Mouse (Mus musculus) forebrain, embryonic 14.5 days (tissue): Measurements from ENCODE around the gene Csnk2a1. TPM values are rescaled to one million over a fixed set of nuclear protein-coding genes. Genes with fewer than 3 reads are reported as not detected.

ENCODE experiments used
- ATAC-seq: fragments of 200-750 bp; cut with Nextera tagmentation; 2 replicates; pipeline ENCODE4 v1.8.0; 2017; ENCODE audit warnings: mild to moderate bottlenecking, moderate library complexity
- DNase-seq: peaks from one replicate; pipeline ENCODE4 v3.0.0-alpha.2; 2015; ENCODE audit warnings: low spot score
- H3K27ac ChIP-seq: fragments of 300-500 bp; sonication (generic); 2 replicates; pipeline ENCODE4 v1.5.1; 2014; ENCODE audit warnings: low read depth, mild to moderate bottlenecking, control low read depth, low read length, moderate library complexity
- H3K27me3 ChIP-seq: fragments of 300-500 bp; sonication (generic); replicated peaks from 2 replicates; pipeline ENCODE4 v1.6.1; 2014; ENCODE audit warnings: low read length, control low read depth, mixed read lengths; ENCODE audit not compliant: control insufficient read depth, insufficient read depth
- H3K36me3 ChIP-seq: fragments of 300-500 bp; sonication (generic); 2 replicates; pipeline ENCODE4 v1.6.1; 2014; ENCODE audit warnings: low read length, control low read depth; ENCODE audit not compliant: control insufficient read depth, insufficient read depth
- H3K4me1 ChIP-seq: fragments of 300-500 bp; sonication (generic); 2 replicates; pipeline ENCODE4 v1.6.1; 2014; ENCODE audit warnings: antibody characterized with exemption, low read length, control low read depth; ENCODE audit not compliant: control insufficient read depth, insufficient read depth
- H3K4me2 ChIP-seq: fragments of 300-500 bp; sonication (generic); 2 replicates; pipeline ENCODE4 v1.6.1; 2014; ENCODE audit warnings: mild to moderate bottlenecking, control low read depth, low read length
- H3K4me3 ChIP-seq: fragments of 300-500 bp; sonication (generic); 2 replicates; pipeline ENCODE4 v1.5.1; 2014; ENCODE audit warnings: low read depth, low read length, control low read depth
- H3K9ac ChIP-seq: fragments of 300-500 bp; sonication (generic); 2 replicates; pipeline ENCODE4 v1.6.1; 2014; ENCODE audit warnings: mild to moderate bottlenecking, low read length, control low read depth, moderate library complexity
- H3K9me3 ChIP-seq: fragments of 300-500 bp; sonication (generic); replicated peaks from 2 replicates; pipeline ENCODE4 v1.6.1; 2016; ENCODE audit warnings: low read length, control low read depth, mixed read lengths; ENCODE audit not compliant: control insufficient read depth
- WGBS: fragments of 180-500 bp; shearing (Covaris S2); extraction: QIAGEN DNeasy Blood & Tissue Kit; methylation state at CpG from one replicate; pipeline ENCODE4 v1.1.7; 2014; 5-methylcytosine and 5-hydroxymethylcytosine counted together
- polyA plus RNA-seq: library from polyadenylated mRNA; unstranded; fragments of >200 nt; fragmentation: Nextera tagmentation; extraction: Ambion mirVana; gene quantifications from 2 replicates; pipeline ENCODE4 v1.2.1, GENCODE M21; 2014

Gene Csnk2a1
- 162 and 168 TPM in 2 replicates for polyA plus RNA-seq

- WGBS = under 1% methylated on average over 56 of the region's 58 CpGs
- DNase-seq = peak; percentile 96
- no peaks in the 10 kb centered on the region for H3K36me3 ChIP-seq
These were observed at the start of gene Csnk2a1 for GRCm38 (mm10) chr2:152226248-152227050. Csnk2a1 (plus strand) TSS chr2:152226839.

GRCm38 (mm10) chr2:152177162-152177805, 49.4 kb upstream of the Csnk2a1 start:
- Histone ChIP-seq H3K4me3 (no peak overlapping the region), H3K9ac (no peak overlapping the region), H3K4me1 (peaks cover 2% of the 10 kb centered on the region; the same call in 1 of the 2 replicates), H3K9me3 (no peaks in the 10 kb centered on the region), H3K36me3 (no peaks in the 10 kb centered on the region), H3K27ac (no peak overlapping the region), H3K27me3 (no peaks in the 10 kb centered on the region), H3K4me2 (peak overlapping the region; percentile 30; the same call in 1 of the 2 replicates)
- peak; percentile 19 for DNase-seq
- 5% methylated on average over 24 of the region's 24 CpGs for WGBS
- ATAC-seq = no peak

More at GRCm38 (mm10) chr2:152226248-152227050, at the start of gene Csnk2a1:
- Histone ChIP-seq H3K4me3 (peak within 1 kb of the TSS; percentile 72), H3K9me3 (no peaks in the 10 kb centered on the region), H3K4me2 (peak within 1 kb of the TSS; percentile 57), H3K27me3 (no peaks in the 10 kb centered on the region), H3K9ac (peak within 1 kb of the TSS; percentile 96), H3K4me1 (peaks cover 11% of the 10 kb centered on the region), H3K27ac (peak within 1 kb of the TSS; percentile 95)
- peak; percentile 97 for ATAC-seq

- peaks cover 2% of the 10 kb centered on the region; the same call in 1 of the 2 replicates for H3K4me1 ChIP-seq
- DNase-seq (no peak), ATAC-seq (no peak)
- H3K4me2 ChIP-seq = no peak overlapping the region
- no peaks in the 10 kb centered on the region for H3K36me3 ChIP-seq
- no peak overlapping the region for H3K4me3 ChIP-seq
- WGBS = 62% methylated on average over 6 of the region's 6 CpGs
- H3K27me3 ChIP-seq = no peaks in the 10 kb centered on the region
- H3K9me3 ChIP-seq = no peaks in the 10 kb centered on the region
- no peak overlapping the region for H3K9ac ChIP-seq
- H3K27ac ChIP-seq = no peak overlapping the region
These were observed 48.9 kb upstream of the Csnk2a1 start for GRCm38 (mm10) chr2:152177806-152178170.

- Histone ChIP-seq H3K36me3 (no peaks in the 10 kb centered on the region), H3K4me1 (peaks cover 2% of the 10 kb centered on the region; the same call in 1 of the 2 replicates), H3K4me2 (no peak overlapping the region), H3K4me3 (no peak overlapping the region), H3K9ac (no peak overlapping the region), H3K27ac (no peak overlapping the region), H3K9me3 (no peaks in the 10 kb centered on the region), H3K27me3 (no peaks in the 10 kb centered on the region)
- DNase-seq (no peak), ATAC-seq (no peak)
- WGBS = 89% methylated on average over 3 of the region's 3 CpGs
These were observed 48.3 kb upstream of the Csnk2a1 start for GRCm38 (mm10) chr2:152178345-152178744.

- 90% methylated on average over 2 of the region's 2 CpGs for WGBS
- no peak overlapping the region for H3K9ac ChIP-seq
- H3K27me3 ChIP-seq = no peaks in the 10 kb centered on the region
- H3K9me3 ChIP-seq = no peaks in the 10 kb centered on the region
- H3K36me3 ChIP-seq = no peaks in the 10 kb centered on the region
- DNase-seq (no peak), ATAC-seq (no peak)
- H3K4me3 ChIP-seq = no peak overlapping the region
- H3K27ac ChIP-seq = no peak overlapping the region
- H3K4me1 ChIP-seq = peaks cover 2% of the 10 kb centered on the region; the same call in 1 of the 2 replicates
- H3K4me2 ChIP-seq = no peak overlapping the region
These were observed 47.3 kb upstream of the Csnk2a1 start for GRCm38 (mm10) chr2:152179301-152179700.

GRCm38 (mm10) chr2:152180323-152180722, 46.3 kb upstream of the Csnk2a1 start:
- no peak overlapping the region for H3K27ac ChIP-seq
- H3K4me3 ChIP-seq = no peak overlapping the region
- H3K9ac ChIP-seq = no peak overlapping the region
- H3K27me3 ChIP-seq = no peaks in the 10 kb centered on the region
- no peak overlapping the region for H3K4me2 ChIP-seq
- ATAC-seq (no peak), DNase-seq (no peak)
- WGBS = 70% methylated on average over 6 of the region's 6 CpGs
- H3K9me3 ChIP-seq = no peaks in the 10 kb centered on the region
- no peaks in the 10 kb centered on the region for H3K36me3 ChIP-seq
- peaks cover 2% of the 10 kb centered on the region; the same call in 1 of the 2 replicates for H3K4me1 ChIP-seq

- Histone ChIP-seq H3K27me3 (no peaks in the 10 kb centered on the region), H3K4me3 (no peak overlapping the region), H3K4me2 (no peak overlapping the region), H3K27ac (no peak overlapping the region), H3K4me1 (no peaks in the 10 kb centered on the region), H3K9me3 (no peaks in the 10 kb centered on the region), H3K36me3 (no peaks in the 10 kb centered on the region), H3K9ac (no peak overlapping the region)
- ATAC-seq (no peak), DNase-seq (no peak)
- 88% methylated on average over 5 of the region's 5 CpGs for WGBS
These were observed 39.5 kb upstream of the Csnk2a1 start for GRCm38 (mm10) chr2:152187132-152187531.

GRCm38 (mm10) chr2:152189213-152189612, 37.4 kb upstream of the Csnk2a1 start:
- WGBS = 84% methylated on average over 7 of the region's 7 CpGs
- DNase-seq (no peak), ATAC-seq (no peak)
- no peaks in the 10 kb centered on the region for H3K27me3 ChIP-seq
- H3K27ac ChIP-seq = no peak overlapping the region
- no peaks in the 10 kb centered on the region for H3K9me3 ChIP-seq
- H3K4me3 ChIP-seq = no peak overlapping the region
- no peak overlapping the region for H3K4me2 ChIP-seq
- H3K36me3 ChIP-seq = no peaks in the 10 kb centered on the region
- no peaks in the 10 kb centered on the region for H3K4me1 ChIP-seq
- H3K9ac ChIP-seq = no peak overlapping the region

GRCm38 (mm10) chr2:152189640-152190039, 37.0 kb upstream of the Csnk2a1 start:
- H3K27me3 ChIP-seq = no peaks in the 10 kb centered on the region
- ATAC-seq (no peak), DNase-seq (no peak)
- H3K4me2 ChIP-seq = no peak overlapping the region
- 61% methylated on average over 9 of the region's 9 CpGs for WGBS
- no peaks in the 10 kb centered on the region for H3K9me3 ChIP-seq
- no peaks in the 10 kb centered on the region for H3K4me1 ChIP-seq
- H3K9ac ChIP-seq = no peak overlapping the region
- H3K27ac ChIP-seq = no peak overlapping the region
- no peak overlapping the region for H3K4me3 ChIP-seq
- H3K36me3 ChIP-seq = no peaks in the 10 kb centered on the region
